Mouse (Mus musculus) embryonic facial prominence, embryonic 15.5 days (tissue): ENCODE results near the gene Tnfrsf4. TPM values are rescaled to one million over a fixed set of nuclear protein-coding genes. Genes with fewer than 3 reads are reported as not detected.
A peak's percentile ranks its signal among the peaks of the same experiment; 100 is the strongest.

Experiments
- ATAC-seq: fragments of 200-750 bp; cut with Nextera tagmentation; 2 replicates; pipeline ENCODE4 v1.8.0; 2017; ENCODE audit warnings: low read depth, moderate TSS enrichment; ENCODE audit not compliant: insufficient number of reproducible peaks, low FRiP score, low TSS enrichment
- H3K27ac ChIP-seq: fragments of 300-500 bp; sonication (generic); replicated peaks from 2 replicates; pipeline ENCODE4 v1.5.1; 2015; ENCODE audit warnings: mild to moderate bottlenecking, inconsistent platforms
- H3K27me3 ChIP-seq: fragments of 300-500 bp; sonication (generic); 2 replicates; pipeline ENCODE4 v1.6.1; 2015; ENCODE audit warnings: inconsistent platforms
- H3K36me3 ChIP-seq: fragments of 300-500 bp; sonication (generic); 2 replicates; pipeline ENCODE4 v1.6.1; 2015; ENCODE audit warnings: mild to moderate bottlenecking, inconsistent platforms
- H3K4me1 ChIP-seq: fragments of 300-500 bp; sonication (generic); 2 replicates; pipeline ENCODE4 v1.6.1; 2015; ENCODE audit warnings: inconsistent platforms
- H3K4me2 ChIP-seq: fragments of 300-500 bp; sonication (generic); replicated peaks from 2 replicates; pipeline ENCODE4 v1.6.1; 2015; ENCODE audit warnings: mild to moderate bottlenecking, inconsistent platforms
- H3K4me3 ChIP-seq: fragments of 300-500 bp; sonication (generic); replicated peaks from 2 replicates; pipeline ENCODE4 v1.5.1; 2015; ENCODE audit warnings: mild to moderate bottlenecking, inconsistent platforms
- H3K9ac ChIP-seq: fragments of 300-500 bp; sonication (generic); 2 replicates; pipeline ENCODE4 v1.6.1; 2015; ENCODE audit warnings: inconsistent platforms
- H3K9me3 ChIP-seq: fragments of 300-500 bp; sonication (generic); replicated peaks from 2 replicates; pipeline ENCODE4 v1.6.1; 2016; ENCODE audit warnings: inconsistent platforms
- WGBS: fragments of 180-500 bp; shearing (Covaris S2); methylation state at CpG from one replicate; pipeline ENCODE4 v1.1.7; 2015; 5-methylcytosine and 5-hydroxymethylcytosine counted together
- polyA plus RNA-seq: library from polyadenylated mRNA; unstranded; fragments of >200 nt; fragmentation: Nextera tagmentation; extraction: Ambion mirVana; gene quantifications from 2 replicates; pipeline ENCODE4 v1.2.1, GENCODE M21; 2015

The Tnfrsf4 gene
- polyA plus RNA-seq, 1 experiment from 2014 or later = 1.1 TPM

GRCm38 (mm10) chr4:155992906-155993547 lies 20.6 kb upstream of the Tnfrsf4 start:
- H3K9me3 ChIP-seq = no peaks in the 10 kb centered on the region
- peak; percentile 89 for ATAC-seq
- WGBS = under 1% methylated on average over 70 of the region's 70 CpGs
- H3K36me3 ChIP-seq = peaks cover 22% of the 10 kb centered on the region
- H3K4me3 ChIP-seq = peak overlapping the region; percentile 69
- peak overlapping the region; percentile 48 for H3K4me2 ChIP-seq
- H3K27me3 ChIP-seq = no peaks in the 10 kb centered on the region
- H3K27ac ChIP-seq = peak overlapping the region; percentile 97
- peak overlapping the region; percentile 65 for H3K9ac ChIP-seq
- peaks cover 23% of the 10 kb centered on the region for H3K4me1 ChIP-seq

- ATAC-seq = no peak
- H3K4me3 ChIP-seq = peak overlapping the region; percentile 69
- H3K27ac ChIP-seq = peak overlapping the region; percentile 97
- H3K9me3 ChIP-seq = no peaks in the 10 kb centered on the region
- WGBS = 4% methylated on average over 15 of the region's 15 CpGs
- peaks cover 23% of the 10 kb centered on the region for H3K4me1 ChIP-seq
- H3K4me2 ChIP-seq = peak overlapping the region; percentile 48
- peaks cover 27% of the 10 kb centered on the region for H3K36me3 ChIP-seq
- peak overlapping the region; percentile 65 for H3K9ac ChIP-seq
- no peaks in the 10 kb centered on the region for H3K27me3 ChIP-seq
These were observed 20.0 kb upstream of the Tnfrsf4 start for GRCm38 (mm10) chr4:155993606-155994005.

- Histone ChIP-seq H3K36me3 (peaks cover 92% of the 10 kb centered on the region), H3K4me2 (no peak overlapping the region), H3K9ac (no peak overlapping the region), H3K27me3 (no peaks in the 10 kb centered on the region), H3K9me3 (no peaks in the 10 kb centered on the region), H3K4me3 (no peak overlapping the region), H3K27ac (no peak overlapping the region), H3K4me1 (no peaks in the 10 kb centered on the region)
- WGBS = 87% methylated on average over 3 of the region's 3 CpGs
- no peak for ATAC-seq
These were observed 9.5 kb upstream of the Tnfrsf4 start for GRCm38 (mm10) chr4:156004109-156004508.

- H3K4me3 ChIP-seq = no peak overlapping the region
- no peak overlapping the region for H3K27ac ChIP-seq
- no peaks in the 10 kb centered on the region for H3K27me3 ChIP-seq
- no peak overlapping the region for H3K9ac ChIP-seq
- no peaks in the 10 kb centered on the region for H3K9me3 ChIP-seq
- no peaks in the 10 kb centered on the region for H3K4me1 ChIP-seq
- 95% methylated on average over 4 of the region's 4 CpGs for WGBS
- peaks cover 92% of the 10 kb centered on the region for H3K36me3 ChIP-seq
- no peak overlapping the region for H3K4me2 ChIP-seq
- ATAC-seq = no peak
These were observed 5.3 kb upstream of the Tnfrsf4 start for GRCm38 (mm10) chr4:156008369-156008768.

GRCm38 (mm10) chr4:156014436-156014835 lies 793 bp downstream of the Tnfrsf4 start:
- 86% methylated on average over 2 of the region's 2 CpGs for WGBS

GRCm38 (mm10) chr4:156019771-156020170 lies 6.1 kb downstream of the Tnfrsf4 start:
- H3K9me3 ChIP-seq = no peaks in the 10 kb centered on the region
- no peak overlapping the region for H3K9ac ChIP-seq
- H3K4me2 ChIP-seq = no peak overlapping the region
- H3K4me1 ChIP-seq = no peaks in the 10 kb centered on the region
- 0 out of 2 replicates have a peak, but pooled peaks cover 10% of the 10 kb centered on the region for H3K36me3 ChIP-seq
- no peak overlapping the region for H3K4me3 ChIP-seq
- H3K27me3 ChIP-seq = no peaks in the 10 kb centered on the region
- no peak overlapping the region for H3K27ac ChIP-seq
- 90% methylated on average over 12 of the region's 12 CpGs for WGBS
- no peak for ATAC-seq

More at GRCm38 (mm10) chr4:156014436-156014835, 793 bp downstream of the Tnfrsf4 start:
- Histone ChIP-seq H3K4me2 (no peak overlapping the region), H3K4me1 (no peaks in the 10 kb centered on the region), H3K9ac (no peak overlapping the region), H3K27me3 (no peaks in the 10 kb centered on the region), H3K4me3 (no peak overlapping the region), H3K9me3 (no peaks in the 10 kb centered on the region), H3K36me3 (peaks cover 51% of the 10 kb centered on the region), H3K27ac (no peak overlapping the region)
- no peak for ATAC-seq

GRCm38 (mm10) chr4:156021381-156021780 lies 7.7 kb downstream of the Tnfrsf4 start:
- no peak overlapping the region for H3K9ac ChIP-seq
- 79% methylated on average over 3 of the region's 3 CpGs for WGBS
- no peak for ATAC-seq
- no peak overlapping the region for H3K4me2 ChIP-seq
- H3K27ac ChIP-seq = no peak overlapping the region
- H3K4me1 ChIP-seq = 0 out of 2 replicates have a peak, but pooled peaks cover 10% of the 10 kb centered on the region
- no peaks in the 10 kb centered on the region for H3K27me3 ChIP-seq
- H3K4me3 ChIP-seq = no peak overlapping the region
- H3K36me3 ChIP-seq = peaks cover 6% of the 10 kb centered on the region; the same call in 1 of the 2 replicates
- no peaks in the 10 kb centered on the region for H3K9me3 ChIP-seq

GRCm38 (mm10) chr4:156021942-156022419 lies 8.3 kb downstream of the Tnfrsf4 start:
- Histone ChIP-seq H3K36me3 (peaks cover 6% of the 10 kb centered on the region; the same call in 1 of the 2 replicates), H3K9ac (no peak overlapping the region), H3K27me3 (no peaks in the 10 kb centered on the region), H3K4me1 (0 out of 2 replicates have a peak, but pooled peaks cover 10% of the 10 kb centered on the region), H3K27ac (no peak overlapping the region), H3K4me2 (no peak overlapping the region), H3K4me3 (no peak overlapping the region), H3K9me3 (no peaks in the 10 kb centered on the region)
- no peak for ATAC-seq
- 71% methylated on average over 9 of the region's 9 CpGs for WGBS

- ATAC-seq = no peak
These were observed 9.9 kb downstream of the Tnfrsf4 start for GRCm38 (mm10) chr4:156023520-156023919.

GRCm38 (mm10) chr4:156024184-156024583 lies 10.5 kb downstream of the Tnfrsf4 start:
- H3K9me3 ChIP-seq = no peaks in the 10 kb centered on the region
- H3K36me3 ChIP-seq = peaks cover 18% of the 10 kb centered on the region
- no peak overlapping the region for H3K4me2 ChIP-seq
- no peak for ATAC-seq
- H3K9ac ChIP-seq = no peak overlapping the region
- 79% methylated on average over 7 of the region's 7 CpGs for WGBS
- H3K27me3 ChIP-seq = no peaks in the 10 kb centered on the region
- 0 out of 2 replicates have a peak, but pooled peaks cover 10% of the 10 kb centered on the region for H3K4me1 ChIP-seq
- no peak overlapping the region for H3K27ac ChIP-seq
- no peak overlapping the region for H3K4me3 ChIP-seq

More at GRCm38 (mm10) chr4:156023520-156023919, 9.9 kb downstream of the Tnfrsf4 start:
- H3K9ac ChIP-seq = no peak overlapping the region
- H3K4me3 ChIP-seq = no peak overlapping the region
- no peak overlapping the region for H3K27ac ChIP-seq
- H3K4me1 ChIP-seq = 0 out of 2 replicates have a peak, but pooled peaks cover 10% of the 10 kb centered on the region
- H3K27me3 ChIP-seq = no peaks in the 10 kb centered on the region
- H3K36me3 ChIP-seq = peaks cover 14% of the 10 kb centered on the region
- WGBS = 75% methylated on average over 9 of the region's 9 CpGs
- H3K9me3 ChIP-seq = no peaks in the 10 kb centered on the region
- H3K4me2 ChIP-seq = no peak overlapping the region

- no peak for ATAC-seq
- Histone ChIP-seq H3K27ac (peak within 1 kb of the TSS; percentile 63), H3K27me3 (no peaks in the 10 kb centered on the region), H3K9me3 (no peaks in the 10 kb centered on the region), H3K36me3 (peaks cover 20% of the 10 kb centered on the region), H3K4me1 (peaks cover 20% of the 10 kb centered on the region), H3K4me2 (0 out of 2 replicates have a peak within 1 kb of the TSS, but pooled peaks have one; percentile 4), H3K4me3 (no peak within 1 kb of the TSS), H3K9ac (no peak within 1 kb of the TSS)
- WGBS = 42% methylated on average over 4 of the region's 4 CpGs
These were observed 12.4 kb downstream of the Tnfrsf4 start, which contains the start of gene Tnfrsf18 for GRCm38 (mm10) chr4:156026013-156026412. Gene Tnfrsf18 (plus strand): TSS chr4:156026164.
